Mouse (Mus musculus): ENCODE measurements around the gene Padi4.

GRCm38 (mm10) chr4:140775876-140776275, 1.8 kb upstream of the Padi4 start:
- TF ChIP-seq CTCF (IDR thresholded peaks at IDR 0.05) (no peak), POLR2A (IDR thresholded peaks at IDR 0.05; ENCODE audit: insufficient read depth, low read depth, low read length) (no peak)
